Mouse (Mus musculus): ENCODE measurements around the gene Foxp4. TPM values are rescaled to one million over a fixed set of nuclear protein-coding genes. Genes with fewer than 3 reads are reported as not detected.
A peak's percentile ranks its signal among the peaks of the same experiment; 100 is the strongest.

The Foxp4 gene
- total and polyA plus RNA-seq, 3 experiments = 7.1 to 50.5 TPM; not detected in 1

DNA sequence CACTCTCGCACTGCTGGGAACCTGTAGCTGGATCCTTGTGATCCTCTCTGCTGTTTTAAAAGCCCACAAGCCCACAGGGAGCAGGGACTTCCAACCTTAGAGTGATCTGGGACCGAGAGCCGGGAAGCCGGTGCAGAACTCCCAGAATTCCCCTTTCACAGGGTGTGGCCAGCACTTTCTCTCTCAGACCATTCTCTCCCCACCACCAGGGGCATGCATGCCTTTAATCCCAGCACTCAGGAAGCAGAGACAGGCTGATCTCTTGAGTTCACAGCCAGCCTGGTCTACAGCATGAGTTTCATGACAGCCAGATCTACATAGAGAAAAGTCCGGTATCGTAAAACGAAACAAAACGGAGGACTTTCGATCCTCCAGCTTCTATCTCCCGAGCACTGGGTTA, 54.6 kb downstream of the Foxp4 start:
- H3K27me3 ChIP-seq (ENCODE audit: control insufficient read depth in 1 of 2, insufficient read depth in 2 of 2, low read length in 2 of 2) = no peaks in the 10 kb centered on the region
- H3K36me3 ChIP-seq (ENCODE audit: control insufficient read depth in 1 of 2, insufficient read depth in 2 of 2, low read length in 2 of 2) = peaks cover 0 to 2% of the 10 kb centered on the region in 2 experiments; a peak in 2 of 4 replicates
- no peak overlapping the region for H3K27ac ChIP-seq (ENCODE audit: control insufficient read depth, low read depth, low read length)
- no peak overlapping the region for H3K4me3 ChIP-seq (ENCODE audit: control insufficient read depth in 1 of 2, insufficient read depth in 1 of 2, low read depth in 2 of 2, low read length in 2 of 2)
- H3K9me3 ChIP-seq (replicated peaks; ENCODE audit: insufficient read depth, low read length) = no peaks in the 10 kb centered on the region
- peaks cover 0 to 6% of the 10 kb centered on the region in 2 experiments; a peak in 1 of 4 replicates for H3K4me1 ChIP-seq (ENCODE audit: control insufficient read depth in 1 of 2, insufficient read depth in 2 of 2, low read length in 2 of 2)
- H3K9ac ChIP-seq (ENCODE audit: control insufficient read depth, low read depth, low read length, poor library complexity, severe bottlenecking) = no peak overlapping the region
- no peaks in the 10 kb centered on the region for H3K79me2 ChIP-seq (ENCODE audit: control insufficient read depth, insufficient read depth, low read length, poor library complexity)
- TF ChIP-seq NELFE (IDR thresholded peaks at IDR 0.05; ENCODE audit: low read depth, low read length) (no peak), GABPA (IDR thresholded peaks at IDR 0.05; ENCODE audit: low read depth, low read length) (no peak), MYB (IDR thresholded peaks at IDR 0.05; ENCODE audit: low read depth, low read length) (no peak)
- DNase-seq (ENCODE audit: low read depth, low spot score) = no peak

DNA sequence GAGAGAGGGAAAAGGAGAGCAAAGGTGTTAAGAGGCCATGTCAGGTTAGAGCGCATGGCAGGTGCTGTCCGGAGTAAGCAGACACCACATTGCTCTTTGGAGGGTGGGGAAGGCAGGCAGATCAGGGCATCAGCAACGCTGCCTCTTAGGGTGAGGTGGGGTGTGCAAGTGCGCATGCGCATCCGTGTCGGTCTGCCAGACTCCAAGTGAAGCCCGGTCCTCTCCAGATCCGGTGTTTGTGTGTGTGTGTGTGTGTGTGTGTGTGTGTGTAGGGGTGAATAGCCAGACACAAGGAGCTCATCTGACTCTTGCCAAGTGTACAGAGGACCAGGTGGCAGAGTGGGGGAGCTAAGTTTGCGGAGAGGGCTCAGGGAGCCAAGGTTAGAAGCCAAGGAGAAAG, 58.4 kb downstream of the Foxp4 start:
- H3K9me3 ChIP-seq (replicated peaks; ENCODE audit: insufficient read depth, low read length) = no peaks in the 10 kb centered on the region
- no peak overlapping the region for H3K27ac ChIP-seq (ENCODE audit: control insufficient read depth, low read depth, low read length)
- DNase-seq (ENCODE audit: low read depth, low spot score) = no peak
- H3K27me3 ChIP-seq (ENCODE audit: control insufficient read depth in 1 of 2, insufficient read depth in 2 of 2, low read length in 2 of 2) = no peaks in the 10 kb centered on the region
- no peaks in the 10 kb centered on the region for H3K4me1 ChIP-seq (ENCODE audit: control insufficient read depth in 1 of 2, insufficient read depth in 2 of 2, low read length in 2 of 2)
- no peak for TF ChIP-seq MEF2A (IDR thresholded peaks at IDR 0.05; ENCODE audit: extremely low read depth, insufficient replicate concordance, low read depth, low read length, poor library complexity, severe bottlenecking)
- TF ChIP-seq MXI1 (IDR thresholded peaks at IDR 0.05; ENCODE audit: low read depth, low read length) = no peak
- TF ChIP-seq ZKSCAN1 (IDR thresholded peaks at IDR 0.05; ENCODE audit: low read depth, low read length) = no peak
- no peak for TF ChIP-seq NRF1 (IDR thresholded peaks at IDR 0.05; ENCODE audit: insufficient read depth, low read depth, low read length, poor library complexity, severe bottlenecking)
- TF ChIP-seq HCFC1 (IDR thresholded peaks at IDR 0.05; ENCODE audit: low read depth, low read length) = no peak
- no peak overlapping the region for H3K4me3 ChIP-seq (ENCODE audit: control insufficient read depth in 1 of 2, insufficient read depth in 1 of 2, low read depth in 2 of 2, low read length in 2 of 2)
- H3K79me2 ChIP-seq (ENCODE audit: control insufficient read depth, insufficient read depth, low read length, poor library complexity) = no peaks in the 10 kb centered on the region
- no peaks in the 10 kb centered on the region for H3K36me3 ChIP-seq (ENCODE audit: control insufficient read depth in 1 of 2, insufficient read depth in 2 of 2, low read length in 2 of 2)
- H3K9ac ChIP-seq (ENCODE audit: control insufficient read depth, low read depth, low read length, poor library complexity, severe bottlenecking) = no peak overlapping the region

DNA sequence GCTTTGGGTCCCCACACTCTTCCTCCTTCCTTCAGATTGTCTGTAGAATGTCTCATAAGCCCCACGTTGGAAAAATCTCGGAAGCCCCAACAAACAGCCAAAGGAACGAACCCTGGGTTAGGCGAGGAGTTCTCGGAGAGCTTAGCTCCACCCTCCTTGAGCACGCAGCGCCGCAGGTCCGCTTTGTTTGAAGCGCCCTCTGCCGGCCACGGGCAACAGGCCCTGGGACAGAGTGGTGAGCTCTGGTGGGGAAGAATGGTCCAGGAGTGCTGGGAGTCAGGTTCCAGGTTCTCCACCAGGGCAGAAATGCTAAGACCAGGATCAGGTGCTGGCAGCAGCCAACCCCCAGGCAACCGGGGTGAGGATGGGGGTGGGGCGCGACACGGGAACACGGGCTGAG, 59.9 kb downstream of the Foxp4 start:
- DNase-seq (ENCODE audit: low read depth, low spot score) = peak; percentile 87
- H3K27ac ChIP-seq (ENCODE audit: control insufficient read depth, low read depth, low read length) = no peak overlapping the region
- TF ChIP-seq GATA1 (IDR thresholded peaks at IDR 0.05; ENCODE audit: low read depth, low read length) (no peak), MAX (IDR thresholded peaks at IDR 0.05; ENCODE audit: low read length) (no peak), POLR2A (IDR thresholded peaks at IDR 0.05; ENCODE audit: control insufficient read depth in 1 of 2, insufficient read depth in 1 of 2, low read depth in 1 of 2, low read length in 2 of 2, poor library complexity in 1 of 2) (no peak), ZC3H11A (IDR thresholded peaks at IDR 0.05; ENCODE audit: low read depth, low read length) (peak; percentile 55; the same call in 1 of the 2 replicates), KAT2A (conservative IDR thresholded peaks at IDR 0.05; ENCODE audit: low read depth, low read length) (no peak), ZNF384 (IDR thresholded peaks at IDR 0.05; ENCODE audit: low read depth, low read length) (0 out of 2 replicates have a peak, but pooled peaks have one; percentile 43), SIN3A (IDR thresholded peaks at IDR 0.05; ENCODE audit: low read length) (no peak), HCFC1 (IDR thresholded peaks at IDR 0.05; ENCODE audit: low read depth, low read length) (no peak), TAL1 (IDR thresholded peaks at IDR 0.05; ENCODE audit: low read length) (no peak), NELFE (IDR thresholded peaks at IDR 0.05; ENCODE audit: low read depth, low read length) (no peak), TBP (IDR thresholded peaks at IDR 0.05; ENCODE audit: low read depth, low read length) (no peak), USF2 (IDR thresholded peaks at IDR 0.05; ENCODE audit: borderline replicate concordance in 1 of 2, insufficient read depth in 1 of 2, low read depth in 1 of 2, low read length in 2 of 2) (no peak), GABPA (IDR thresholded peaks at IDR 0.05; ENCODE audit: low read depth, low read length) (no peak), TCF12 (IDR thresholded peaks at IDR 0.05; ENCODE audit: low read depth, low read length) (no peak), ZKSCAN1 (IDR thresholded peaks at IDR 0.05; ENCODE audit: low read depth, low read length) (no peak), BHLHE40 (IDR thresholded peaks at IDR 0.05; ENCODE audit: borderline replicate concordance, low read depth, low read length) (no peak), RAD21 (IDR thresholded peaks at IDR 0.05; ENCODE audit: low read depth, low read length) (peak; percentile 59), JUND (IDR thresholded peaks at IDR 0.05; ENCODE audit: low read depth, low read length) (no peak), MXI1 (IDR thresholded peaks at IDR 0.05; ENCODE audit: low read depth, low read length) (no peak), CTCF (IDR thresholded peaks at IDR 0.05 in 2 of 3, conservative IDR thresholded peaks at IDR 0.05 in 1 of 3; ENCODE audit: control insufficient read depth in 1 of 3, insufficient read depth in 1 of 3, low read depth in 2 of 3, low read length in 3 of 3, poor library complexity in 1 of 3, severe bottlenecking in 1 of 3) (peak; percentile 81 to 99 (median 96)), POLR2AphosphoS2 (IDR thresholded peaks at IDR 0.05; ENCODE audit: low read length) (no peak), CHD1 (IDR thresholded peaks at IDR 0.05; ENCODE audit: low read depth, low read length) (no peak), E2F4 (IDR thresholded peaks at IDR 0.05; ENCODE audit: borderline replicate concordance, low read depth, low read length) (no peak)

More for the DNA sequence above, 59.9 kb downstream of the Foxp4 start:
- peak overlapping the region in 1 of 2 experiments; percentile 37; a peak in 1 of 4 replicates for H3K4me3 ChIP-seq (ENCODE audit: control insufficient read depth in 1 of 2, insufficient read depth in 1 of 2, low read depth in 2 of 2, low read length in 2 of 2)
- H3K27me3 ChIP-seq (ENCODE audit: control insufficient read depth in 1 of 2, insufficient read depth in 2 of 2, low read length in 2 of 2) = no peaks in the 10 kb centered on the region
- H3K79me2 ChIP-seq (ENCODE audit: control insufficient read depth, insufficient read depth, low read length, poor library complexity) = no peaks in the 10 kb centered on the region
- no peaks in the 10 kb centered on the region for H3K4me1 ChIP-seq (ENCODE audit: control insufficient read depth in 1 of 2, insufficient read depth in 2 of 2, low read length in 2 of 2)
- no peaks in the 10 kb centered on the region for H3K36me3 ChIP-seq (ENCODE audit: control insufficient read depth in 1 of 2, insufficient read depth in 2 of 2, low read length in 2 of 2)
- no peaks in the 10 kb centered on the region for H3K9me3 ChIP-seq (replicated peaks; ENCODE audit: insufficient read depth, low read length)
- H3K9ac ChIP-seq (ENCODE audit: control insufficient read depth, low read depth, low read length, poor library complexity, severe bottlenecking) = no peak overlapping the region
